Mouse (Mus musculus) embryonic facial prominence, embryonic 10.5 days (tissue): Measurements from ENCODE around the gene Praf2. TPM values are rescaled to one million over a fixed set of nuclear protein-coding genes. Genes with fewer than 3 reads are reported as not detected.
A peak's percentile ranks its signal among the peaks of the same experiment; 100 is the strongest.

ENCODE experiments used
- DNase-seq: peaks from one replicate; pipeline ENCODE4 v3.0.0-alpha.2; 2017; ENCODE audit warnings: low spot score
- H3K27ac ChIP-seq: fragments of 300-500 bp; sonication (generic); replicated peaks from 2 replicates; pipeline ENCODE4 v1.5.1; 2016; ENCODE audit warnings: mild to moderate bottlenecking
- H3K27me3 ChIP-seq: fragments of 300-500 bp; sonication (generic); replicated peaks from 2 replicates; pipeline ENCODE4 v1.6.1; 2016; ENCODE audit warnings: low read depth, mild to moderate bottlenecking; ENCODE audit not compliant: poor library complexity, severe bottlenecking
- H3K36me3 ChIP-seq: fragments of 300-500 bp; sonication (generic); replicated peaks from 2 replicates; pipeline ENCODE4 v1.6.1; 2016; ENCODE audit warnings: mild to moderate bottlenecking, moderate library complexity
- H3K4me1 ChIP-seq: fragments of 300-500 bp; sonication (generic); 2 replicates; pipeline ENCODE4 v1.6.1; 2016
- H3K4me3 ChIP-seq: fragments of 300-500 bp; sonication (generic); 2 replicates; pipeline ENCODE4 v1.5.1; 2016; ENCODE audit warnings: mild to moderate bottlenecking, moderate library complexity
- H3K9me3 ChIP-seq: fragments of 300-500 bp; sonication (generic); 2 replicates; pipeline ENCODE4 v1.6.1; 2016; ENCODE audit warnings: mild to moderate bottlenecking
- WGBS: fragments of 180-500 bp; shearing (Covaris S2); methylation state at CpG from one replicate; pipeline ENCODE4 v1.1.7; 2016; 5-methylcytosine and 5-hydroxymethylcytosine counted together
- polyA plus RNA-seq: library from polyadenylated mRNA; unstranded; fragments of >200 nt; fragmentation: Nextera tagmentation; extraction: Ambion mirVana; gene quantifications from 2 replicates; pipeline ENCODE4 v1.2.1, GENCODE M21; 2016

The Praf2 gene
- polyA plus RNA-seq, 1 experiment from 2014 or later, result 73.6 TPM

DNA sequence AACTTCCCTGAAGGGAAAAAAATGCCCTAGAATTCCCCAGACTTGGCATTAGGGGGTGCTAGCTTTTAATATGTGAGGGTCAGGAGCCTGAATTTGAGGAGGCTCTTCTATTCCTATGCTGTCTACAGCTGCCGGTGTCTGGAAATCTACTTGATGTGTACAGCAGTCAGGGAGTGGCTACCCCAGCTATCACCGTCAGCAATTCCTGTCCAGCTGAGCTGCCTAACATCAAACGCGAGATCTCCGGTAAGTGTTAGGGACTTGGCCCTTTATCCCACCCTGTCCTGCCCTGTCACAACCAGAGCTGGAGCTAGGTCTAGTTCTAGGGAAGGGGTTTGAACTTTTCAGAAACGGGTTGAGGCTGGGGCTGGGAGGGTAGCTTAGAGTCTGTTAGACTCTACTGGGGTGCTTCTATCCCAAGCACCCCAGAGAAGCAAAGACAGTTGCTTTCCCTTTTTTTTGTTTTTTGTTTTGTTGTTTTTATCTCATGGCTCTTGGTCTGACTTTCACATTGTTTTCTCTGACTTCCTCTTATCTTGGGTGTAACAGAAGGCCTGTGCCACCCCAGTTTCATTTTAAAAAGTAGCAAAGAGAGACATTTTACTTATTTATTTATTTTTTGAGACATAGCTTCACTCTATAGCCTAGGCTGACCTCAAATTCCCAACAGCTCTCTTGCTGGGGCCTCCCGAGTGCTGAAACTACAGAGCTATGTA, 41.2 kb downstream of the Praf2 start:
- peaks cover 84% of the 10 kb centered on the region for H3K36me3 ChIP-seq
- H3K9me3 ChIP-seq, result no peaks in the 10 kb centered on the region
- H3K4me3 ChIP-seq, result no peak overlapping the region
- WGBS, result 88% methylated on average over 7 of the region's 7 CpGs
- no peak for DNase-seq
- peaks cover 17% of the 10 kb centered on the region for H3K4me1 ChIP-seq
- H3K27ac ChIP-seq, result no peak overlapping the region
- H3K27me3 ChIP-seq, result no peaks in the 10 kb centered on the region

- no peaks in the 10 kb centered on the region for H3K9me3 ChIP-seq
- no peak overlapping the region for H3K27ac ChIP-seq
- H3K4me1 ChIP-seq, result no peaks in the 10 kb centered on the region
- H3K36me3 ChIP-seq, result peaks cover 67% of the 10 kb centered on the region
- DNase-seq, result no peak
- H3K4me3 ChIP-seq, result no peak overlapping the region
- 59% methylated on average over 2 of the region's 2 CpGs for WGBS
- no peaks in the 10 kb centered on the region for H3K27me3 ChIP-seq
Observed at GRCm38 (mm10) chrX:7772766-7773165, 44.5 kb downstream of the Praf2 start.

DNA sequence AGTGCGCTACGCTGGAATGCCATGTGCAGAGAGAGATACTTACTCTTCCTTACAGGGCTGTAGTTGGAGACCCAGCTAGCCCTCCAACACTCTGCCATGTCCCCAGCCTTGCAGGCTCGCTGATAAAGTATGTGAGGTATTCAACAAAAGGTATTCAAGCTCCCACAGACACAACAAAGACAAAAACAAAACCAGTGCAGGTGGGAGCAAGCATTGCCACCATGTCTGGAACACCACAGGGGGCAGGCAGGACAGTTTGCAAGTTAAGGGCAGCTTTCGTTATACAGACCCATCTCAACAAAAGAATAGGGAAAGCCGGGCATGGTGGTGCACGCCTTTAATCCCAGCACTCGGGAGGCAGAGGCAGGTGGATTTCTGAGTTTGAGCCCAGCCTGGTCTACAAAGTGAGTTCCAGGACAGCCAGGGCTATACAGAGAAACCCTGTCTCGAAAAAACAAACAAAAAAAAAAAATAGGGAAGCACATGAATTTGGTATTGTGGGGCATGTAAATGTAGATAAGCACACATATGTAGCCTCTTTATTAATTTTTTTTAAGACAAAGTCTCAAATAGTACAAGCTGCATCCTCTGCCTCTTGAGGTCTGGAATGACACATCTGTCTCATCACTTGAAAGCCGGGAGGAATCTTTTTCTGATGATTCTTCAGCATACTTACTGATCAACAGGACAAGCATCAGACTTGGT, 47.4 kb downstream of the Praf2 start:
- WGBS, result 75% methylated on average over 9 of the region's 9 CpGs

GRCm38 (mm10) chrX:7776329-7777082, 48.3 kb downstream of the Praf2 start:
- peaks cover 32% of the 10 kb centered on the region for H3K36me3 ChIP-seq
- no peak overlapping the region for H3K27ac ChIP-seq
- no peaks in the 10 kb centered on the region for H3K4me1 ChIP-seq
- H3K4me3 ChIP-seq, result no peak overlapping the region
- H3K9me3 ChIP-seq, result no peaks in the 10 kb centered on the region
- WGBS, result 53% methylated on average over 8 of the region's 8 CpGs
- peak; percentile 59 for DNase-seq
- H3K27me3 ChIP-seq, result no peaks in the 10 kb centered on the region

More for the DNA sequence above, 47.4 kb downstream of the Praf2 start:
- no peak overlapping the region for H3K4me3 ChIP-seq
- DNase-seq, result no peak
- H3K36me3 ChIP-seq, result peaks cover 41% of the 10 kb centered on the region
- H3K27me3 ChIP-seq, result no peaks in the 10 kb centered on the region
- no peaks in the 10 kb centered on the region for H3K9me3 ChIP-seq
- H3K27ac ChIP-seq, result no peak overlapping the region
- H3K4me1 ChIP-seq, result no peaks in the 10 kb centered on the region

- H3K4me1 ChIP-seq, result no peaks in the 10 kb centered on the region
- H3K9me3 ChIP-seq, result no peaks in the 10 kb centered on the region
- no peak overlapping the region for H3K4me3 ChIP-seq
- 82% methylated on average over 7 of the region's 7 CpGs for WGBS
- H3K36me3 ChIP-seq, result peaks cover 11% of the 10 kb centered on the region
- H3K27ac ChIP-seq, result no peak overlapping the region
- no peaks in the 10 kb centered on the region for H3K27me3 ChIP-seq
- DNase-seq, result no peak
Observed at GRCm38 (mm10) chrX:7778450-7779244, 50.4 kb downstream of the Praf2 start.

DNA sequence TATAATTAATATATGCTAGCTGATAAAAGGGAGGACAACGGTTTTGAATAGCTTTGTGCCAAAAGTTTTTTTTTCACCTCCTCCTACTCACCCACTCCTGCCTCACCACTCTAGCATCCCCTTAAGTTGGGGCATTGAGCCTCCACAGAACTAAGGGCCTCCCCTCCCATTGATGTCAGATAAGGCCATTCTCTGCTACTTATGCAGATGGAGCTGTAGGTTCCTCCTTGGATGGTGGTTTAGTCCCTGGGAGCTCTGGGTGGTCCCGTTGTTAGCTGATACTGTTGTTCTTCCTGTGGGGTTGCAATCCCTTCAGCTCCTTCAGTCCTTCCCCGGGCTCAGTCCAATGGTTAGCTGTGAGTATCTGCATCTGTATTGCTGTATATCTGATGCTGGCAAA, 51.1 kb downstream of the Praf2 start:
- no peak overlapping the region for H3K4me3 ChIP-seq
- no peaks in the 10 kb centered on the region for H3K4me1 ChIP-seq
- no peak overlapping the region for H3K27ac ChIP-seq
- H3K9me3 ChIP-seq, result no peaks in the 10 kb centered on the region
- 23% methylated on average over 3 of the region's 3 CpGs for WGBS
- no peaks in the 10 kb centered on the region for H3K27me3 ChIP-seq
- H3K36me3 ChIP-seq, result peaks cover 4% of the 10 kb centered on the region; the same call in 1 of the 2 replicates
- DNase-seq, result no peak

Other genes starting within 250 kb of the Praf2 start
- gene Foxp3, start 154.8 kb upstream of the Praf2 start, polyA plus RNA-seq, result 0.05 and 0.15 TPM in 2 replicates
- 1.4 and 2.2 TPM in 2 replicates for gene Ppp1r3f, start 154.2 kb upstream of the Praf2 start, polyA plus RNA-seq
- 36.0 and 36.6 TPM in 2 replicates for gene Ccdc22, start 122.9 kb upstream of the Praf2 start, polyA plus RNA-seq
- gene Cacna1f, start 121.4 kb upstream of the Praf2 start, polyA plus RNA-seq, result 0.05 and 0.06 TPM in 2 replicates
- gene Syp, start 90.0 kb upstream of the Praf2 start, polyA plus RNA-seq, result 9.3 and 9.7 TPM in 2 replicates
- 4.1 and 4.2 TPM in 2 replicates for gene Prickle3, start 71.2 kb upstream of the Praf2 start, polyA plus RNA-seq
- 49.7 TPM in 2 replicates for gene Plp2, start 57.0 kb upstream of the Praf2 start, polyA plus RNA-seq
- gene Magix, start 47.2 kb upstream of the Praf2 start, polyA plus RNA-seq, result 0.09 TPM in 1 of 2 replicates, not detected in the other
- 40.2 and 40.3 TPM in 2 replicates for gene Gpkow, start 31.3 kb upstream of the Praf2 start, polyA plus RNA-seq
- 22.5 and 23.8 TPM in 2 replicates for gene Wdr45, start 14.1 kb upstream of the Praf2 start, polyA plus RNA-seq
- gene Gm45208, start 6.2 kb upstream of the Praf2 start, polyA plus RNA-seq, result 0.36 and 0.61 TPM in 2 replicates
- gene Ccdc120, start 22.5 kb downstream of the Praf2 start, polyA plus RNA-seq, result 20.3 and 22.1 TPM in 2 replicates
- gene Tfe3, start 34.1 kb downstream of the Praf2 start, polyA plus RNA-seq, result 26.8 and 28.3 TPM in 2 replicates
- gene Gripap1, start 61.3 kb downstream of the Praf2 start, polyA plus RNA-seq, result 42.5 and 45.3 TPM in 2 replicates
- 1.4 and 2.2 TPM in 2 replicates for gene Kcnd1, start 93.8 kb downstream of the Praf2 start, polyA plus RNA-seq
- 42.2 and 43.4 TPM in 2 replicates for gene Otud5, start 112.9 kb downstream of the Praf2 start, polyA plus RNA-seq
- gene Pim2, start 149.8 kb downstream of the Praf2 start, polyA plus RNA-seq, result 7.3 and 7.6 TPM in 2 replicates
- gene Slc35a2, start 155.6 kb downstream of the Praf2 start, polyA plus RNA-seq, result 23.4 and 25.7 TPM in 2 replicates
- 122 and 132 TPM in 2 replicates for gene Pqbp1, start 170.8 kb downstream of the Praf2 start, polyA plus RNA-seq
- 174 and 178 TPM in 2 replicates for gene Timm17b, start 170.9 kb downstream of the Praf2 start, polyA plus RNA-seq
- not detected in 2 replicates for gene Gm10491, start 179.4 kb downstream of the Praf2 start, polyA plus RNA-seq
- gene Gm10490, start 181.1 kb downstream of the Praf2 start, polyA plus RNA-seq, result 0.51 TPM in 1 of 2 replicates, not detected in the other
- gene Pcsk1n, start 191.4 kb downstream of the Praf2 start, polyA plus RNA-seq, result 3.0 and 4.5 TPM in 2 replicates
- gene Eras, start 200.2 kb downstream of the Praf2 start, polyA plus RNA-seq, result 0.28 TPM in 1 of 2 replicates, not detected in the other
- 55.7 and 58.4 TPM in 2 replicates for gene Hdac6, start 219.4 kb downstream of the Praf2 start, polyA plus RNA-seq
- gene Gata1, start 249.6 kb downstream of the Praf2 start, polyA plus RNA-seq, result 5.2 and 5.6 TPM in 2 replicates